ENCODE assay signal across 9 mouse cellular contexts in the genomic region with DNA sequence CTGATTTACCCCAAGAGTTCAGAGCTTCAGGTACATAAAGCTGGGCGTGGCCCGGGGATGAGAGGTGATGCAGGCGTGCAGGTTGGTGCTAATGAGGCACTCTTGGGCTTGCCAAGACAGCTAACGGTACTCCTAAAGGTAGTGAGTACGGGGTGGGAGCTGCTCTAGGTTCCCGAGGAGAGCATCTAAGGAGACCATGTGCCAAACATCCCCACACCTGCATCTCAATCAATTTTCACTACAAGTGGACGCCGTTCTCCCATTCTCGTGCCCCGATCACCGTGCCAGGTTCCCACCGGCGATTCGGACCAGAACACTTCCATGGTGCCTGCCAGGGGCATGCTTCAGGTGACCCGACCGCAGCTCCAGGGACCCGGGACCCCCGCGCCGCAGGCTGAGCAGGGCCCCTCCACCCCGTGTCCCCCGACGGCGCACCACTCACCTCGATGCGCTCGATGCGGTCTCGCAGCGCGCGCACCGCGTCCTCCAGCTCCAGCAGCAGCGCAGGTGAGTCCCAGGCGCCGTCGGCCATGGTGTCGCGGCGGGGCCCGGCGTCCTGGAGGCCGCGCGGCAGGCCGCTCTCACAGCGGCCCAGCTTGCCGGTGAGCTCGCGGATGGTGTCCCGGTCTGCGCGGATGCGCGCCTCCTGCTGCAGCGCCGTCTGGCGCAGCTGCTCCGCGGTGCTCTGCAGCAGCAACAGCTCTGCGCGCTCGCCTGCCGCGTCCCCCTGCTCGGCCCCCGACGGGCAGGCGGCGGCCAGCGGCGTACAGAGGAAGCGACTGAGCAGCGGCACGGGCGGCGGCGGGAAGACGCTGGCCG. TPM values are rescaled to one million over a fixed set of nuclear protein-coding genes. Genes with fewer than 3 reads are reported as not detected.
DNase-seq lines count a peak whose midpoint lies in the region; ATAC-seq and TF ChIP-seq lines count a peak whose summit lies in the region.
"Had no signal": no experiment of that assay in that cellular context is flagged by ENCODE, and none has a peak within 500 bp of the region (broad histone marks: within the 10 kb centered on the region; RNA-seq: fewer than 3 reads in every experiment).

No protein-coding gene starts in this region.

- no peaks in the 10 kb centered on the region for H3K27me3 ChIP-seq in cerebellum, adult 2 months (ENCODE audit: control insufficient read depth, insufficient read depth, low read length)
- peaks cover 23% of the 10 kb centered on the region for H3K27me3 ChIP-seq in thymus, adult 2 months (ENCODE audit: control insufficient read depth, insufficient read depth, low read length)
- H3K27me3 ChIP-seq in hindbrain, embryonic 15.5 days, result peaks cover 9% of the 10 kb centered on the region

- peak overlapping the region; percentile 68 for H3K4me3 ChIP-seq in cerebellum, adult 2 months (replicated peaks; ENCODE audit: insufficient read depth, low read depth, low read length)
- H3K4me3 ChIP-seq in thymus, adult 2 months (ENCODE audit: control insufficient read depth, insufficient read depth, low read length), result peak overlapping the region; percentile 3
- H3K4me3 ChIP-seq in hindbrain, embryonic 15.5 days, result peak overlapping the region; percentile 77

- DNase-seq in cerebellum, adult 2 months, result peak; percentile 50 to 63
- DNase-seq in cerebellum, adult 9-10 months, result no peak
- no peak for DNase-seq in thymus, adult 2 months
- DNase-seq in thymus, adult 18-20 months, result no peak
- peak; percentile 26 to 54 for DNase-seq in lung, postnatal 4 days
- DNase-seq in thymus, postnatal 4 days, result peak; percentile 59
- DNase-seq in frontal cortex, postnatal 25 days (ENCODE audit: low spot score in 2 of 2), result no peak

- H3K27ac ChIP-seq in cerebellum, adult 2 months (ENCODE audit: insufficient read depth, low read length), result peak overlapping the region; percentile 82
- no peak overlapping the region for H3K27ac ChIP-seq in thymus, adult 2 months (ENCODE audit: control insufficient read depth, insufficient read depth, low read length)
- peak overlapping the region; percentile 85 for H3K27ac ChIP-seq in hindbrain, embryonic 15.5 days (replicated peaks)

- WGBS in cerebellum, adult 2 months, result 1% methylated on average over 81 of the region's 81 CpGs
- WGBS in thymus, adult 2 months, result 7% methylated on average over 81 of the region's 81 CpGs
- 5% methylated on average over 77 of the region's 81 CpGs for WGBS in hindbrain, embryonic 15.5 days

- peak overlapping the region; percentile 83 for H3K4me2 ChIP-seq in hindbrain, embryonic 15.5 days

- no peaks in the 10 kb centered on the region for H3K36me3 ChIP-seq in thymus, adult 2 months (ENCODE audit: control insufficient read depth, insufficient read depth, low read length)
- no peaks in the 10 kb centered on the region for H3K36me3 ChIP-seq in hindbrain, embryonic 15.5 days
- H3K36me3 ChIP-seq: G1E had no signal

- H3K9ac ChIP-seq in hindbrain, embryonic 15.5 days, result peak overlapping the region; percentile 71

- peaks cover 31% of the 10 kb centered on the region for H3K4me1 ChIP-seq in cerebellum, adult 2 months (ENCODE audit: control insufficient read depth, insufficient read depth, low read length)
- H3K4me1 ChIP-seq in thymus, adult 2 months (replicated peaks; ENCODE audit: control insufficient read depth, insufficient read depth, low read length), result peaks cover 8% of the 10 kb centered on the region; the same call in 1 of the 2 replicates
- H3K4me1 ChIP-seq in hindbrain, embryonic 15.5 days (replicated peaks), result peaks cover 37% of the 10 kb centered on the region

- ATAC-seq in hindbrain, embryonic 15.5 days (ENCODE audit: low FRiP score, low read depth), result peak; percentile 59

- TF ChIP-seq POLR2A in cerebellum, adult 2 months (IDR thresholded peaks at IDR 0.05; ENCODE audit: borderline replicate concordance, insufficient read depth, low read length), result no peak
- no peak for TF ChIP-seq POLR2A in thymus, adult 2 months (IDR thresholded peaks at IDR 0.05; ENCODE audit: control insufficient read depth, extremely low read depth, insufficient read depth, low read length, poor library complexity)

- no peaks in the 10 kb centered on the region for H3K9me3 ChIP-seq in hindbrain, embryonic 15.5 days

- no peak for TF ChIP-seq CTCF in cerebellum, adult 2 months (IDR thresholded peaks at IDR 0.05; ENCODE audit: borderline replicate concordance, insufficient read depth, low read depth, low read length)
- TF ChIP-seq CTCF in thymus, adult 2 months (IDR thresholded peaks at IDR 0.05; ENCODE audit: borderline replicate concordance, control insufficient read depth, extremely low read depth, insufficient read depth, low read length, poor library complexity), result no peak

RNA-seq across cellular contexts. Expression of a gene that starts 0.8 kb away (rescaled TPM):
- polyA plus RNA-seq in cerebellum, adult 2 months (2012; rRNA removed), result 88.0 and 100 TPM in 2 replicates
- polyA plus RNA-seq in thymus, adult 2 months (2012; rRNA removed), result 1.2 and 1.4 TPM in 2 replicates
- polyA plus RNA-seq in hindbrain, embryonic 15.5 days (2015; fragmentation: Nextera tagmentation; extraction: Ambion mirVana), result 49.9 and 61.3 TPM in 2 replicates

RNA-seq across cellular contexts. Expression of a gene that starts 26.1 kb away (rescaled TPM):
- polyA plus RNA-seq in cerebellum, adult 2 months (2012; rRNA removed), result 55.1 and 56.7 TPM in 2 replicates
- 51.2 and 51.3 TPM in 2 replicates for polyA plus RNA-seq in thymus, adult 2 months (2012; rRNA removed)
- polyA plus RNA-seq in hindbrain, embryonic 15.5 days (2015; fragmentation: Nextera tagmentation; extraction: Ambion mirVana), result 68.7 and 69.6 TPM in 2 replicates

RNA-seq across cellular contexts. Expression of a gene that starts 30.3 kb away (rescaled TPM):
- 1.7 and 4.1 TPM in 2 replicates for polyA plus RNA-seq in cerebellum, adult 2 months (2012; rRNA removed)
- polyA plus RNA-seq in thymus, adult 2 months (2012; rRNA removed), result 0.55 TPM in 1 of 2 replicates, not detected in the other
- polyA plus RNA-seq in hindbrain, embryonic 15.5 days (2015; fragmentation: Nextera tagmentation; extraction: Ambion mirVana), result 0.44 TPM in 1 of 2 replicates, not detected in the other
- polyA plus RNA-seq: G1E had no signal

RNA-seq across cellular contexts. Expression of a gene that starts 30.7 kb away (rescaled TPM):
- 183 TPM in 2 replicates for polyA plus RNA-seq in cerebellum, adult 2 months (2012; rRNA removed)
- polyA plus RNA-seq in thymus, adult 2 months (2012; rRNA removed), result 136 and 145 TPM in 2 replicates
- polyA plus RNA-seq in hindbrain, embryonic 15.5 days (2015; fragmentation: Nextera tagmentation; extraction: Ambion mirVana), result 60.8 and 64.5 TPM in 2 replicates

Comparison
In these comparisons a context has a peak if more than half of its experiments do, and no peak if none do; other contexts are left out.
1. DNase-seq: peak in cerebellum, adult 2 months (2 of 2), lung, postnatal 4 days (2 of 2) and thymus, postnatal 4 days (single experiment); none in cerebellum, adult 9-10 months (single experiment), thymus, adult 2 months (single experiment), thymus, adult 18-20 months (0 of 2) and frontal cortex, postnatal 25 days (0 of 2).
2. H3K4me3 ChIP-seq: peak in every context shown above with its lines; median percentile 77 in hindbrain, embryonic 15.5 days; 68 in cerebellum, adult 2 months; 3 in thymus, adult 2 months.
3. RNA of a gene that starts 0.8 kb away (polyA plus RNA-seq): 88.0 to 100 TPM in cerebellum, adult 2 months and 49.9 to 61.3 TPM in hindbrain, embryonic 15.5 days; 1.2 to 1.4 TPM in thymus, adult 2 months; every median in the first group is over 10 times any median in the second.